Mouse (Mus musculus): ENCODE measurements around the gene Bhmt2.

DNA sequence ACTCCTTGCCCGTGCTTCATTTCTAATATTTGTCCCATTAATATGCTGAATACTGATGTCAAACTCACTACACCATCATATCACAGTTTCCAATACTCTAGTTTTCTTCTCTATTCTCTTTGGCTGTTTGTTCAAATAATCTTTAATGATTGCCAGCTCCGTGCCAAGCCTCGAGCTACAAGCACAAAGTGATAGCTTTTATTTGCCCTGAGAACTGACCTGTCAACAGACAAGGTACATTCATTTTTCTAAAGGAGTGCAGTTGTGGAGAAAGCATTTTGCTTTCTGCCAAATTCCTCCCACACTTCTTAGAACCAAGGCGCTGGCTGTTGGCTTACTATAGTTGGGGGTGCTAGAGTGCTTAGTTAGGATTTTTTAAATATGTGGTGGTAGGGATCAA is 33.2 kb upstream of the Bhmt2 start:
- TF ChIP-seq MAX (IDR thresholded peaks at IDR 0.05), result no peak
- TF ChIP-seq CTCF (IDR thresholded peaks at IDR 0.05; ENCODE audit: control insufficient read depth, insufficient read depth, insufficient read length), result no peak
- TF ChIP-seq USF1 (IDR thresholded peaks at IDR 0.05; ENCODE audit: low read depth), result no peak
- TF ChIP-seq CEBPB (IDR thresholded peaks at IDR 0.05; ENCODE audit: low read depth), result no peak
- TF ChIP-seq MYOD1 (IDR thresholded peaks at IDR 0.05; ENCODE audit: control insufficient read depth, insufficient read length, low read depth), result no peak
- no peak for TF ChIP-seq FOSL1 (IDR thresholded peaks at IDR 0.05; ENCODE audit: insufficient read depth, low read length, poor library complexity, severe bottlenecking)
- no peak for TF ChIP-seq MYOG (IDR thresholded peaks at IDR 0.05; ENCODE audit: control insufficient read depth, extremely low read depth, insufficient read length)
